Mouse (Mus musculus) embryonic stem cell, embryonic (primary cell): Measurements from ENCODE around the gene Il19.

Experiments
- CTCF ChIA-PET, 4 experiments: fragments of 300-600 bp in 2 of 4; fragments of 350-600 bp in 2 of 4; sonication (Branson Sonifier 250); formaldehyde crosslinking; loops; one replicate each; lab custom pipeline; 2022; ENCODE audit warnings: inconsistent platforms in 2 of 4; lab: Charles Lee
- POLR2A ChIA-PET, 4 experiments: fragments of 300-600 bp in 2 of 4; fragments of 350-600 bp in 2 of 4; sonication (Branson Sonifier 250); formaldehyde crosslinking; loops; one replicate each; lab custom pipeline; 2022; ENCODE audit warnings: antibody characterized with exemption in 4 of 4, inconsistent platforms in 1 of 4; lab: Charles Lee

The Il19 gene

GRCm38 (mm10) chr1:130892446-130892845, 47.5 kb downstream of the Il19 start:
- ChIA-PET POLR2A (no interaction called here), CTCF (interaction anchor here in 1 of 4 experiments (1.0 kb wide), 1 partner anchor 18 kb away, joined by 3 read pairs; no protein-coding TSS in a partner anchor)

GRCm38 (mm10) chr1:130887354-130887753, 52.6 kb downstream of the Il19 start, which contains the start of gene Il24:
Gene Il24, minus strand, starts transcription at chr1:130887454.
- ChIA-PET CTCF (no interaction called here), POLR2A (no interaction called here)

- ChIA-PET POLR2A (no interaction called here), CTCF (no interaction called here)
These were observed 56.8 kb downstream of the Il19 start for GRCm38 (mm10) chr1:130883146-130883545.
